Comparison of ENCODE assay signal across 19 mouse cellular contexts in the genomic region with DNA sequence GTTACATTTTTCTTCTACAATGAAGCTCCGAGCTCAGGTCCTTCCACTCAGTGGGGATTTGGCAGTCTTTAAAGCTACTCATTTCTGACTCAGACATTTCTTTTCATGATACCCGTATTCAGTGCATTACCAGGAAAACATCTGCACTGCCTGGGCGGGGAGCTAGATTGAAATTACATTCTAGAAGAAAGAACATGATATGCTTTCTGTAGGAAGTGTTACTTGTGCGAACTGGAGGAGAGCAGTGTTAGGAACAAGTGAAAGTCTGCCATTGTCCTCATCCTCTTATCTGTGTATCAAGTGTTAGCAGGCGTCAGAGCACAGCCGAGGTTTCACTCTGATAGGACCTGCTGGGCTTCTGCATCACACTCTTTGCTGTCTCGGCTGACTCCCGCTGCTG.
DNase-seq lines count a peak whose midpoint lies in the region; TF ChIP-seq lines count a peak whose summit lies in the region.
"Had no signal": no experiment of that assay in that cellular context is flagged by ENCODE, and none has a peak within 500 bp of the region (broad histone marks: within the 10 kb centered on the region; RNA-seq: fewer than 3 reads in every experiment).

No protein-coding gene starts in this region.

- no peak for TF ChIP-seq EP300 in CH12.LX (IDR thresholded peaks at IDR 0.05; ENCODE audit: low read length)

- TF ChIP-seq CTCF in layer of hippocampus, adult 2 months (conservative IDR thresholded peaks at IDR 0.05): no peak
- no peak for TF ChIP-seq CTCF in CH12.LX (conservative IDR thresholded peaks at IDR 0.05 in 1 of 2, IDR thresholded peaks at IDR 0.05 in 1 of 2; ENCODE audit: low read depth in 2 of 2, low read length in 2 of 2)

- no peak overlapping the region for H3K4me3 ChIP-seq in layer of hippocampus, adult 2 months
- H3K4me3 ChIP-seq in CH12.LX (replicated peaks in 1 of 3; ENCODE audit: low read depth in 2 of 3, low read length in 2 of 3, poor library complexity in 1 of 3): no peak overlapping the region
- H3K4me3 ChIP-seq: forebrain, embryonic 12.5 days; heart, embryonic 10.5 days; hindbrain, embryonic 12.5 days; midbrain, embryonic 10.5 days; neural tube, embryonic 12.5 days had no signal

- intact Hi-C loops in left cerebral cortex, postnatal 14 days (cut with DNase I): no loop called here
- intact Hi-C loops in heart, postnatal 36 days (cut with DNase I): no loop called here

- H3K27me3 ChIP-seq in CH12.LX (replicated peaks): no peaks in the 10 kb centered on the region
- H3K27me3 ChIP-seq: forebrain, embryonic 12.5 days; hindbrain, embryonic 12.5 days; neural tube, embryonic 12.5 days had no signal

- peak; percentile 12 to 18 for DNase-seq in layer of hippocampus, adult 2 months (ENCODE audit: low spot score in 2 of 2)
- no peak for DNase-seq in layer of hippocampus, postnatal 36 days
- no peak for DNase-seq in CH12.LX (ENCODE audit: extremely low read depth)
- peak; percentile 5 to 11 for DNase-seq in frontal cortex, postnatal 14 days (ENCODE audit: low spot score in 2 of 2)
- DNase-seq in left cerebral cortex, postnatal 14 days (ENCODE audit: low spot score in 2 of 2): peak; percentile 38 to 67
- no peak for DNase-seq in heart, postnatal 4 days
- DNase-seq in cerebellum, adult 9-11 months: no peak
- DNase-seq in heart, postnatal 36 days: no peak
- DNase-seq: cerebellum, adult 2 months; kidney, adult 9 months; kidney, postnatal 4 days; thymus, postnatal 14 days had no signal

- TF ChIP-seq RAD21 in CH12.LX (IDR thresholded peaks at IDR 0.05; ENCODE audit: low read depth, low read length): no peak

- H3K9me3 ChIP-seq in CH12.LX (replicated peaks; ENCODE audit: low read length): no peaks in the 10 kb centered on the region
- H3K9me3 ChIP-seq: forebrain, embryonic 12.5 days; heart, embryonic 10.5 days; hindbrain, embryonic 12.5 days; midbrain, embryonic 10.5 days; neural tube, embryonic 12.5 days had no signal

- H3K36me3 ChIP-seq in CH12.LX (replicated peaks in 1 of 2; ENCODE audit: control insufficient read depth in 1 of 2, insufficient read depth in 1 of 2, low read length in 1 of 2): no peaks in the 10 kb centered on the region
- H3K36me3 ChIP-seq: forebrain, embryonic 12.5 days; heart, embryonic 10.5 days; hindbrain, embryonic 12.5 days; midbrain, embryonic 10.5 days; neural tube, embryonic 12.5 days had no signal

- peaks cover 0 to 8% of the 10 kb centered on the region in 2 experiments; a peak in 2 of 4 replicates for H3K4me1 ChIP-seq in CH12.LX (ENCODE audit: control insufficient read depth in 1 of 2, insufficient read depth in 2 of 2)
- H3K4me1 ChIP-seq: forebrain, embryonic 12.5 days; heart, embryonic 10.5 days; hindbrain, embryonic 12.5 days; midbrain, embryonic 10.5 days; neural tube, embryonic 12.5 days had no signal

- no peaks in the 10 kb centered on the region for H3K79me2 ChIP-seq in CH12.LX (replicated peaks; ENCODE audit: control insufficient read depth, extremely low read depth, insufficient read depth, poor library complexity, severe bottlenecking)

- H3K27ac ChIP-seq in layer of hippocampus, adult 2 months: no peak overlapping the region
- no peak overlapping the region for H3K27ac ChIP-seq in CH12.LX (ENCODE audit: insufficient read depth, low read depth)
- H3K27ac ChIP-seq: forebrain, embryonic 12.5 days; heart, embryonic 10.5 days; hindbrain, embryonic 12.5 days; liver, embryonic 14.5 days; macrophage; midbrain, embryonic 10.5 days; neural tube, embryonic 12.5 days had no signal

- no peak for TF ChIP-seq POLR2A in CH12.LX (IDR thresholded peaks at IDR 0.05; ENCODE audit: low read depth, low read length)

- H3K4me2 ChIP-seq in CH12.LX (ENCODE audit: insufficient read depth, low read depth, poor library complexity, severe bottlenecking): 0 out of 2 replicates have a peak overlapping the region, but pooled peaks have one; percentile 35
- H3K4me2 ChIP-seq: forebrain, embryonic 12.5 days; hindbrain, embryonic 12.5 days; neural tube, embryonic 12.5 days had no signal

- in situ Hi-C loops in CH12.LX (cut with MboI; ENCODE audit: low pct_ligation_motif_present, low pct_unique_long_range_greater_than_20kb, low sequenced_read_pairs): no loop called here

- no peak overlapping the region for H3K9ac ChIP-seq in CH12.LX (ENCODE audit: insufficient read depth, low read depth)
- H3K9ac ChIP-seq: forebrain, embryonic 12.5 days; hindbrain, embryonic 12.5 days; liver, embryonic 14.5 days; neural tube, embryonic 12.5 days had no signal

- dilution Hi-C loops in CH12.LX (cut with MboI; ENCODE audit: extremely low pct_ligation_motif_present, extremely low pct_unique_long_range_greater_than_20kb, low sequenced_read_pairs): no loop called here

TF ChIP-seq in CH12.LX, 34 proteins besides CTCF, POLR2A, EP300 and RAD21:
- no peak for TF ChIP-seq USF1 (IDR thresholded peaks at IDR 0.05; ENCODE audit: low read depth, low read length)
- TF ChIP-seq MEF2A (IDR thresholded peaks at IDR 0.05; ENCODE audit: borderline replicate concordance, low read depth, low read length): no peak
- no peak for TF ChIP-seq JUN (IDR thresholded peaks at IDR 0.05; ENCODE audit: insufficient read depth, low read depth, low read length)
- no peak for TF ChIP-seq TBP (conservative IDR thresholded peaks at IDR 0.05; ENCODE audit: low read depth, low read length)
- TF ChIP-seq SMC3 (IDR thresholded peaks at IDR 0.05; ENCODE audit: low read depth, low read length): no peak
- TF ChIP-seq SIN3A (IDR thresholded peaks at IDR 0.05; ENCODE audit: low read length): no peak

Comparison
In these comparisons a context has a peak if more than half of its experiments do, and no peak if none do; other contexts are left out.
1. DNase-seq: peak in layer of hippocampus, adult 2 months (2 of 2), frontal cortex, postnatal 14 days (2 of 2) and left cerebral cortex, postnatal 14 days (2 of 2); none in layer of hippocampus, postnatal 36 days (0 of 2), CH12.LX (single experiment), heart, postnatal 4 days (single experiment), cerebellum, adult 9-11 months (single experiment) and heart, postnatal 36 days (0 of 2).